Mouse (Mus musculus): ENCODE measurements at regions not wholly inside any gene's neighbourhood (a gene's known extent, or its start where the extent isn't known, plus 50 kb on each side); places are given as distances from the start of the nearest gene placed in this dataset.
"Not testable (repeated sequence)": the region's sequence is repeated elsewhere in the genome, so short reads cannot be mapped to it uniquely, and the experiment has no call there.

DNA sequence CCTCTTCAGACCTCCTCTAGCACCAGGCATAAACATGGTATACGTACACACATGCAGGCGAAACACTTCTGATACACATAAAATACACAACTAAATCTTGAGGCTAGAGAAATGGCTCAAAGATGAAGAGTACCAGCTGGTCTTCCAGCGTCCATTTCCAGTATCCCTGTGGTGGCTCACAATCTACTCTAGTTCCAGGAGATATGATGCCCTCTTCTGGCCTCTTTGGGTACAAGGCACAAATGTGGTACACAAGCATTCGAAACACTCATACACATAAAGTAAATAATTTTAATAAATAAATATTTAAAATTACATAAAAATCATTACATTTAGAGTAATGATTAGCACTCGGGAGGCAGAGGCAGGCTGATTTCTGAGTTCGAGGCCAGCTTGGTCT, 50.7 kb upstream of the Rabgap1l start:
- no peak for ATAC-seq (replicated peaks; ENCODE audit: insufficient number of reproducible peaks, low FRiP score, low TSS enrichment, low read depth)

DNA sequence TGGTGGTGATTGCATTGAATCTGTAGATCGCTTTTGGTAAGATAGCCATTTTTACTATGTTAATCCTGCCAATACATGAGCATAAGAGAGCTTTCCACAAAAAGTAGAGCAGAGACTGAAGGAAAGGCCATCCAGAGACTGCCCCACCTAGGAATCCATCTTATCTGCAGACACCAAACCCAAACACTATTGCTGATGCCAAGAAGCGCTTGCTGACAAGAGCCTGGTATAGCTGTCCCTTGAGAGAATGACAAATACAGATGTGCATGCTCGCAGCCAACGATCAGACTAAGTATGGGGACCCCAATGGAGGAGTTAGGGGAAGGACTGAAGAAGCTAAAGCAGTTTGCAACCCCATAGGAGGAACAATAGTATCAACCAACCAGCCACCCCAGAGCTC, 51.7 kb upstream of the Rabgap1l start:
- not testable (repeated sequence) for H3K4me1 ChIP-seq (ENCODE audit: control insufficient read depth, insufficient read depth, low read length); H3K27ac ChIP-seq (replicated peaks; ENCODE audit: low read depth, low read length); DNase-seq (ENCODE audit: low spot score); H3K9ac ChIP-seq (replicated peaks; ENCODE audit: low read length); H3K4me2 ChIP-seq (ENCODE audit: low read depth, low read length); H3K9me3 ChIP-seq (replicated peaks; ENCODE audit: control insufficient read depth, low read length); H3K4me3 ChIP-seq (ENCODE audit: low read depth, low read length); ATAC-seq (replicated peaks; ENCODE audit: insufficient number of reproducible peaks, low FRiP score, low TSS enrichment, low read depth); H3K36me3 ChIP-seq (replicated peaks; ENCODE audit: control insufficient read depth, insufficient read depth, low read depth, low read length); H3K27me3 ChIP-seq (ENCODE audit: control insufficient read depth, insufficient read depth, low read length)
- 95% methylated on average over 4 of the region's 4 CpGs for WGBS

More for the DNA sequence above, 50.7 kb upstream of the Rabgap1l start:
- H3K9me3 ChIP-seq (replicated peaks; ENCODE audit: control insufficient read depth, low read length): no peaks in the 10 kb centered on the region
- DNase-seq (ENCODE audit: low spot score): no peak
- no peaks in the 10 kb centered on the region for H3K4me1 ChIP-seq (ENCODE audit: control insufficient read depth, insufficient read depth, low read length)
- H3K27ac ChIP-seq (replicated peaks; ENCODE audit: low read depth, low read length): no peak overlapping the region
- no peak overlapping the region for H3K4me3 ChIP-seq (ENCODE audit: low read depth, low read length)
- H3K9ac ChIP-seq (replicated peaks; ENCODE audit: low read length): no peak overlapping the region
- H3K36me3 ChIP-seq (replicated peaks; ENCODE audit: control insufficient read depth, insufficient read depth, low read depth, low read length): no peaks in the 10 kb centered on the region
- H3K27me3 ChIP-seq (ENCODE audit: control insufficient read depth, insufficient read depth, low read length): no peaks in the 10 kb centered on the region
- H3K4me2 ChIP-seq (ENCODE audit: low read depth, low read length): no peak overlapping the region
- WGBS: 90% methylated on average over 6 of the region's 6 CpGs

DNA sequence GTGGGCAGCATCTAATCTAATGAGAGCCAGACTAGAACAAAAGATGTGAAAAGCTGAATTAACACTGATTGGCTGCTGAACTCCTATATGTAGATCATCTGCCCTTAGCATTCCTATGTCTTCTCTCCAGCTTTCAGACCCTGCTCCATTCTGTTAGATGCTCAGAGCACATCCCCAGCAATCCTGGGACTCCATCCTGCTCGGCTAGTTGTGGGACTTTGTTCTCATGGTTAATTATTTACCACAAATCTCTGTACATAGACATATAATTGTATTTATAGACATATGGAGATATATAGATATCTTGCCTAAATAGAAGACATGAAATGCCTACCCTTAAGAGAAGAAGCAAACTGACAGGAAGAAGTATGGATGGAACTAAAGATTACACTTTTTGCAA, 55.5 kb upstream of the Rc3h1 start:
- Histone ChIP-seq H3K27ac (replicated peaks; ENCODE audit: low read depth, low read length) (no peak overlapping the region), H3K4me1 (ENCODE audit: control insufficient read depth, insufficient read depth, low read length) (no peaks in the 10 kb centered on the region), H3K4me2 (ENCODE audit: low read depth, low read length) (no peak overlapping the region), H3K36me3 (replicated peaks; ENCODE audit: control insufficient read depth, insufficient read depth, low read depth, low read length) (no peaks in the 10 kb centered on the region), H3K9me3 (replicated peaks; ENCODE audit: control insufficient read depth, low read length) (no peaks in the 10 kb centered on the region), H3K27me3 (ENCODE audit: control insufficient read depth, insufficient read depth, low read length) (no peaks in the 10 kb centered on the region), H3K4me3 (ENCODE audit: low read depth, low read length) (no peak overlapping the region), H3K9ac (replicated peaks; ENCODE audit: low read length) (no peak overlapping the region)
- ATAC-seq (replicated peaks; ENCODE audit: insufficient number of reproducible peaks, low FRiP score, low TSS enrichment, low read depth) (no peak), DNase-seq (ENCODE audit: low spot score) (no peak)
- 62% methylated on average over 1 of the region's 1 CpGs for WGBS

DNA sequence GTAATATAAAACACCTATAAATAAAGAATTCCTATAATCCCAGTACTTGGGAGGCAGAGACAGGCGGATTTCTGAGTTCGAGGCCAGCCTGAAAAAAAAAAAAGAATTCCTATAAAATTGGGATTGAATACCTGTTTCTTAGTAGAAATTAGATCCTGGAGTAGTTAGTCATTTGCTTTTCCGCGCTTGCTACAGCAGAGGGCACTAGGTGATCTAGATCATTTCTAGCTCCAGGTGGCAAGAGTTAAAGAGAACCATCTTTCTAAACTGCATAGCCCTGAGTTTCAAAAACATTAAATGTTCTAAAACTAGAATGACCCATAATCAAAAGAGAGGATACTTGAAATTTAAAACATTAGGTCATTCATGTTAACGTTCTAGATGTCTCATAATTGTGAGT, 51.8 kb upstream of the Rc3h1 start:
- DNase-seq (ENCODE audit: low spot score) (no peak), ATAC-seq (replicated peaks; ENCODE audit: insufficient number of reproducible peaks, low FRiP score, low TSS enrichment, low read depth) (no peak)
- Histone ChIP-seq H3K27me3 (ENCODE audit: control insufficient read depth, insufficient read depth, low read length) (no peaks in the 10 kb centered on the region), H3K36me3 (replicated peaks; ENCODE audit: control insufficient read depth, insufficient read depth, low read depth, low read length) (no peaks in the 10 kb centered on the region), H3K9me3 (replicated peaks; ENCODE audit: control insufficient read depth, low read length) (no peaks in the 10 kb centered on the region), H3K27ac (replicated peaks; ENCODE audit: low read depth, low read length) (no peak overlapping the region), H3K4me3 (ENCODE audit: low read depth, low read length) (no peak overlapping the region), H3K4me1 (ENCODE audit: control insufficient read depth, insufficient read depth, low read length) (no peaks in the 10 kb centered on the region), H3K4me2 (ENCODE audit: low read depth, low read length) (no peak overlapping the region), H3K9ac (replicated peaks; ENCODE audit: low read length) (no peak overlapping the region)
- WGBS: 78% methylated on average over 5 of the region's 5 CpGs

DNA sequence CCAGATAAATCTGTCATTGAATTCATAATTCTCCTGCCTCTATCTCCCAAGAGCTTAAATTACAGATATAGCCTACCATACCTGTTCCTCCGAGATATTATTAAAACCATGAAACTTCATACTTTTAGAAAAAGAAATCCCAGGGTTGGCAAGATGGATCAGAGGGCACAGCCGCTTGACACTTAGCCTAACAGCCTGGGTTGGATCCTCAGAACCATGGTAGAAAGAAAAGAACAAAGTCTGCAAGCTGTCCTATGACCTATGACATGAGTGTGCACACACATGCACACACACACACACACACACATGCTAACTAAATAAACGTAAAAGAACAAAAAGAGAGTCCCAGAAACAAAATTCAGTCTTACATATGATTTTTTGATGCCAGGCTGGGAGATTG, 50.8 kb upstream of the Rc3h1 start:
- Histone ChIP-seq H3K9me3 (replicated peaks; ENCODE audit: control insufficient read depth, low read length) (no peaks in the 10 kb centered on the region), H3K4me3 (ENCODE audit: low read depth, low read length) (no peak overlapping the region), H3K4me2 (ENCODE audit: low read depth, low read length) (no peak overlapping the region), H3K27ac (replicated peaks; ENCODE audit: low read depth, low read length) (no peak overlapping the region), H3K36me3 (replicated peaks; ENCODE audit: control insufficient read depth, insufficient read depth, low read depth, low read length) (no peaks in the 10 kb centered on the region), H3K9ac (replicated peaks; ENCODE audit: low read length) (no peak overlapping the region), H3K27me3 (ENCODE audit: control insufficient read depth, insufficient read depth, low read length) (no peaks in the 10 kb centered on the region), H3K4me1 (ENCODE audit: control insufficient read depth, insufficient read depth, low read length) (no peaks in the 10 kb centered on the region)
- no peak for DNase-seq (ENCODE audit: low spot score)
- 87% methylated on average over 3 of the region's 3 CpGs for WGBS
- ATAC-seq (replicated peaks; ENCODE audit: insufficient number of reproducible peaks, low FRiP score, low TSS enrichment, low read depth): no peak

DNA sequence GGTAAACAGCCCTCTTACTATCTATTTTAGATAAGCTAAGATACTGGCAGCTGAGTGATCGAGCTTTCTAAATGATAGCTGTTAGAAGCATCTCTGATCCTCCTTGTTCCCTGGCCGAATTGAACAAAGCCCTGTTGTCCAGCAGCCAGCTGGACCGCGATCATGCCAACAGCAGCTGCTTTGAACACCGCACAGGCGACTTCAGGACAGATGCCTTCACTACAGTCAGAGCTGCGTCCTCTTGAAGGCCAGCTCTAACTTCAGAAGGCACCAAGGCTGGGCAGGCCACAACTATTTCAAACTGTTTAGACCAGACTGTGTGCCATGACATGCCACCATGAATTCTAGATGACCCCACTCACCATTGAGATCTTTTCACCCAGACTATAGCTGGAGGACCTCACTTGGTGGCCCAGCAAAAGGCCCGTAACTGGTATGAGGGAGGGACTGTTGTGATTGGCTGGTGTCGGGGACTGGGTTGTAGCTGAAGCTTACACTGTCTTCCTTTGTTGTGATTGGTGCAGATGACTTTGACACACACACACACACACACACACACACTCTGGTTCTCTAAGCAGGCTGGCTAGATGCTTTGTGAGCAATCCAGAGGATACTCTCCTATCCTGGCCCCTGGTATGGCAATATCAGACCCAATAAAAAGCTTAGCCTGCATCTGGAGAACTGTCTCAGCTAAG, 50.1 kb upstream of the Rc3h1 start:
- ATAC-seq (replicated peaks; ENCODE audit: insufficient number of reproducible peaks, low FRiP score, low TSS enrichment, low read depth): 0 out of 2 replicates have a peak, but pooled peaks have one; percentile 29

More for the DNA sequence above, 50.1 kb upstream of the Rc3h1 start:
- DNase-seq (ENCODE audit: low spot score): no peak
- Histone ChIP-seq H3K9me3 (replicated peaks; ENCODE audit: control insufficient read depth, low read length) (no peaks in the 10 kb centered on the region), H3K27ac (replicated peaks; ENCODE audit: low read depth, low read length) (no peak overlapping the region), H3K4me3 (ENCODE audit: low read depth, low read length) (no peak overlapping the region), H3K27me3 (ENCODE audit: control insufficient read depth, insufficient read depth, low read length) (no peaks in the 10 kb centered on the region), H3K4me2 (ENCODE audit: low read depth, low read length) (no peak overlapping the region), H3K9ac (replicated peaks; ENCODE audit: low read length) (no peak overlapping the region), H3K4me1 (ENCODE audit: control insufficient read depth, insufficient read depth, low read length) (no peaks in the 10 kb centered on the region), H3K36me3 (replicated peaks; ENCODE audit: control insufficient read depth, insufficient read depth, low read depth, low read length) (no peaks in the 10 kb centered on the region)
- 52% methylated on average over 9 of the region's 9 CpGs for WGBS
